Mouse (Mus musculus) layer of hippocampus, adult 11-12 months (tissue): ENCODE results near the gene Olfr1454.

Source experiments
- DNase-seq: peaks from one replicate; pipeline ENCODE4 v3.0.0; 2022; ENCODE audit warnings: low spot score

Olfr1454 gene

DNA sequence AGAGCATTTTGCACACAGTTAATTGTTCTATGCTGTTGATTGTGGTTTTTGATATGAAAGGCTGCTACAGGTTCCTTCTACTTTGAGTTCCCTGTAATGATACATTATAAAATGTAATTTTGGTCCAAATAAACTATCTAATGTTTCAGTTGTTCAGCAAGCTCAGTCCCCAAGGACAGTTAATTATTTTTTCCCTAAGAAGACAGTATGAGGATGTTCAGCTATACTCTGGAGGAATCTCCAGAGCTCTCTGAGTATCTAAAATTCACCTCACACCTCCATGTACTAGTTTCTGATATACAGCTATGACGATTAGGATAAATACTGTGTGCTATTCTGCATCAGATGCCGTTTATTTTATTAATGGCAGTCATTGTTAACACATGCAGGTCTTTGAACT is at the start of gene Olfr1454:
Gene Olfr1454 (plus strand): TSS at position 301 of the 400 bp plus-strand sequence.
- DNase-seq = no peak

DNA sequence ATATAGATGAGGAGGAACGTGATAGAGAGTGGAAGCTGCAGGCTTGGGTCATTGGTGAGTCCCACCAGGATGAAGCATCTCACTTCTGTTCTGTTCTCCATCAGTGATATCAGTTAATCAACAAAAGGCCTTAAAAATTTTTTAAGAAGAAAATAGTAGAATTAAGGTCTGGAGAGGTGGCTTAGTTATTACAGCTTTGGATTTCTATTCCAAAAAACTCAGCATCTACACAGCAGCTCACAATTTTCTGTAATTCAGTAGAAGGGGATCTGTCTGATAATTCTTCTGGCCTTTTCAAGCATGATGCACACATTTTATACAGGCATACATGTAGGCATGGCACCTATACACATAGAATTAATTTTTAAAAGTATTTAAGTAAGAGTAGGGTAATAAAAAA is 32.2 kb upstream of the Olfr1454 start, which contains the start of gene Olfr1453:
Gene Olfr1453 (minus strand): TSS at position 101 of the 400 bp plus-strand sequence.
- DNase-seq = no peak

DNA sequence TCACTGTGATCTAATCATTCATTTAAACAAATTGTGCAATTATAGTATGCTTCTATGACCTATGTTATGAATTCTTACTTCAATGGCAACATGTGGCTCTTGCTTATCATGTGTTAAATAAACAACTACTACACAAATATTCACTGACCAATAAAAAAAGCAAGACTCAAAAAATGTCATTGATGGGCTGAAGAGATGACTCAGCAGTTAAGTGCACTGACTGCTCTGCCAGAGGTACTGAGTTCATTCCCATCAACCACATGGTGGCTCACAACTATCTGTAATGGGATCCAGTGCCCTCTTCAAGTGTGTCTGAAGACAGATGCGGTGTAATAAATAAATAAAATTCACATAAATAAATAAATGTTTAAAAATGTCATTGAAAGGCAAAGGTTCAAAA is 33.5 kb downstream of the Olfr1454 start:
- DNase-seq = no peak

DNA sequence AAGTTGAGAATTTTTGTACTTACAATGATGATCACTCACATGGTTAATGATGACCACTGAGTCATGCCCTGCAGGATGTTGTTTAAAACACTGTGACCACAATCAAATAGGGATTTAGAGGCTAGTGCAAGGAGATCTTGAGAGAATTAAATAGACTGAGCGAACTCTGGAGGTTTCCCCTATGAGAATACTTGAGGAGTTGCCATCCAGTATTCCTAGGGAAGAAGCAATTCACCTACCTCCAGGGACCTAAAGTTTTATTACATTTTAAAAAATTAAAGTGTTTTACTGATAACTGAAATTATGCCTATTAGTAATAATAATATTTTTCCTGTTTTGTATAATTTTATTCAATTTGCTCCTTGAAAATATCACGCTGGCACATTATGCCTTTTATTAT is 37.4 kb downstream of the Olfr1454 start, which contains the start of gene Olfr1457:
Gene Olfr1457 (minus strand): TSS at position 101 of the 400 bp plus-strand sequence.
- no peak for DNase-seq

DNA sequence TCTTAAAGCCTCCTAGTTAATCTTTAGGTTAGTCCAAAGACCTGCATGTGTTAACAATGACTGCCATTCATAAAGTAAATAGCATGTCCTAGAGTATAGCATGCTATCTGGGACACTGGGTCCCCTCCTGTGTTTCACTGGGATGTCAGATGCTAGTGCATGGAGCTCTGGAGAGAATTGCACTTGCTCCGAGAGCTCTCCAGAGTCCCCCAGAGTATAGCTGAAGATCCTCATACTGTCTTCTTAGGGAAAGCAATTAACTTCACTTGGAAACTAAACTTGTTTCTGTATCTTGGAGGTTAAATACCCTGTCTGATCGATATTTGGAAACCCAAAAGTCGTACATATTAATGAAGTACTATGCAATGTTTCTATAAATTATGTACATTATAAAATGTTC is 46.3 kb downstream of the Olfr1454 start, which contains the start of gene Olfr1458:
Gene Olfr1458 (minus strand): TSS at position 101 of the 400 bp plus-strand sequence.
- no peak for DNase-seq
